Mouse (Mus musculus) C2C12 (cell line): ENCODE measurements at regions not wholly inside any gene's neighbourhood (a gene's known extent, or its start where the extent isn't known, plus 50 kb on each side); places are given as distances from the start of the nearest gene placed in this dataset.

Experiments used
- CTCF ChIP-seq: IDR thresholded peaks from one replicate; pipeline ENCODE4 v1.5.1; 2011; ENCODE audit not compliant: control insufficient read depth, insufficient read depth, insufficient read length
- MYOG ChIP-seq: IDR thresholded peaks from one replicate; pipeline ENCODE4 v1.6.1; 2011; ENCODE audit not compliant: control insufficient read depth, insufficient read length; ENCODE audit errors: extremely low read depth
- USF1 ChIP-seq: IDR thresholded peaks from one replicate; pipeline ENCODE4 v1.6.1; 2011; ENCODE audit warnings: low read depth, mild to moderate bottlenecking, control low read depth, moderate library complexity

DNA sequence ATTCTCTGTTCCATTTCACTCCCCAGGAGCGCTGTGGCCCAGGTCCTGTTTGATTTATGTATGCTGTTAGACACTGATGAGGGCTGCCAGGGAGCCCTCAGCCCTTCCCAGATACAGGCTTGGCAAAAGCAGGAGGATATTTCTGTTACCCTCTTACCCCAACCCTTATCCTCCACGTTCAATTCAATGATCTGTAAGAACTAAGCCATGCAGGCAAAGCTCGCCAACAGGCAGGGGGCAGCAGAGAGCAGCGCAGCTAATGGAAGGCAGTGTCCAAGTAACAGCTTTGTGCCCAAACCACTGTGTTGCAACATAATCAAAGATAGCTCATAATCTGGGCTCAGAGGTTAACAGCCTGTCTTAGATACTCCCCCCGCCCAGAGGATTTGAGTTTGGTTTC, 166.8 kb upstream of the Eif4g2 start:
- TF ChIP-seq MYOG = no peak
- peak; percentile 74 for TF ChIP-seq CTCF
- TF ChIP-seq USF1 = no peak
